Mouse (Mus musculus) MEL (cell line): ENCODE measurements around the gene Glp1r. TPM values are rescaled to one million over a fixed set of nuclear protein-coding genes. Genes with fewer than 3 reads are reported as not detected.

Experiments
- DNase-seq: peaks from one replicate; pipeline ENCODE4 v3.0.0; 2011; ENCODE audit warnings: low read depth, low spot score
- H3K27ac ChIP-seq: 2 replicates; pipeline ENCODE4 v1.5.1; 2012; ENCODE audit warnings: low read depth, mild to moderate bottlenecking, control low read depth, low read length, moderate library complexity; ENCODE audit not compliant: control insufficient read depth
- H3K27me3 ChIP-seq, 2 experiments: fragments of 150-350 bp in 1 of 2; sonication (generic) in 1 of 2; 2 replicates each; pipeline ENCODE4 v1.6.1; 2012; ENCODE audit warnings: low read length in 2 of 2, mild to moderate bottlenecking in 2 of 2, improper control_type of control experiment in 1 of 2, moderate library complexity in 1 of 2; ENCODE audit not compliant: insufficient read depth in 2 of 2, control insufficient read depth in 1 of 2
- H3K36me3 ChIP-seq, 2 experiments: 2 replicates each; pipeline ENCODE4 v1.6.1; 2012 to 2014; ENCODE audit warnings: low read length in 2 of 2, improper control_type of control experiment in 1 of 2, inconsistent platforms in 1 of 2, mild to moderate bottlenecking in 1 of 2; ENCODE audit not compliant: insufficient read depth in 2 of 2, control insufficient read depth in 1 of 2
- H3K4me1 ChIP-seq, 2 experiments: fragments of 150-350 bp in 1 of 2; sonication (generic) in 1 of 2; 2 replicates each; pipeline ENCODE4 v1.6.1; 2012; ENCODE audit warnings: low read length in 2 of 2, improper control_type of control experiment in 1 of 2, mild to moderate bottlenecking in 1 of 2; ENCODE audit not compliant: insufficient read depth in 2 of 2, control insufficient read depth in 1 of 2
- H3K4me3 ChIP-seq, 2 experiments: fragments of 150-350 bp in 1 of 2; sonication (generic) in 1 of 2; 2 replicates each; pipeline ENCODE4 v1.5.1; 2012; ENCODE audit warnings: low read depth in 2 of 2, low read length in 2 of 2, mild to moderate bottlenecking in 2 of 2, moderate library complexity in 2 of 2, control low read depth in 1 of 2, improper control_type of control experiment in 1 of 2; ENCODE audit not compliant: control insufficient read depth in 1 of 2, insufficient read depth in 1 of 2
- H3K79me2 ChIP-seq: 2 replicates; pipeline ENCODE4 v1.6.1; 2012; ENCODE audit warnings: mild to moderate bottlenecking, low read length, moderate library complexity; ENCODE audit not compliant: control insufficient read depth, poor library complexity, insufficient read depth
- H3K9ac ChIP-seq: 2 replicates; pipeline ENCODE4 v1.6.1; 2012; ENCODE audit warnings: low read depth, mild to moderate bottlenecking, control low read depth, low read length, moderate library complexity; ENCODE audit not compliant: control insufficient read depth, poor library complexity, severe bottlenecking
- H3K9me3 ChIP-seq: fragments of 150-350 bp; sonication (generic); replicated peaks from 2 replicates; pipeline ENCODE4 v1.6.1; 2012; ENCODE audit warnings: mild to moderate bottlenecking, low read length, improper control_type of control experiment, moderate library complexity; ENCODE audit not compliant: insufficient read depth
- CHD1 ChIP-seq: IDR thresholded peaks from 2 replicates; pipeline ENCODE4 v1.6.1; 2012; ENCODE audit warnings: low read depth, mild to moderate bottlenecking, inconsistent platforms, low read length, improper control_type of control experiment
- E2F4 ChIP-seq: IDR thresholded peaks from 2 replicates; pipeline ENCODE4 v1.6.1; 2011; ENCODE audit warnings: low read depth, low read length, improper control_type of control experiment, borderline replicate concordance
- ETS1 ChIP-seq: IDR thresholded peaks from 2 replicates; pipeline ENCODE4 v1.6.1; 2012; ENCODE audit warnings: low read depth, mild to moderate bottlenecking, inconsistent platforms, low read length, improper control_type of control experiment, moderate library complexity
- HCFC1 ChIP-seq: IDR thresholded peaks from 2 replicates; pipeline ENCODE4 v1.6.1; 2012; ENCODE audit warnings: low read depth, mild to moderate bottlenecking, inconsistent platforms, low read length, improper control_type of control experiment, moderate library complexity
- MAFK ChIP-seq: IDR thresholded peaks from 2 replicates; pipeline ENCODE4 v1.6.1; 2011; ENCODE audit warnings: low read depth, mild to moderate bottlenecking, low read length, improper control_type of control experiment, borderline replicate concordance
- MAX ChIP-seq: IDR thresholded peaks from 2 replicates; pipeline ENCODE4 v1.6.1; 2011; ENCODE audit warnings: low read length, improper control_type of control experiment
- MXI1 ChIP-seq: IDR thresholded peaks from 2 replicates; pipeline ENCODE4 v1.6.1; 2011; ENCODE audit warnings: mild to moderate bottlenecking, low read depth, low read length, improper control_type of control experiment
- NRF1 ChIP-seq: IDR thresholded peaks from 2 replicates; pipeline ENCODE4 v1.6.1; 2014; ENCODE audit warnings: low read depth, mild to moderate bottlenecking, inconsistent platforms, low read length, improper control_type of control experiment, moderate library complexity; ENCODE audit not compliant: poor library complexity, insufficient read depth, severe bottlenecking
- POLR2A ChIP-seq, 2 experiments: IDR thresholded peaks; 2 replicates each; pipeline ENCODE4 v1.6.1; 2011 to 2012; ENCODE audit warnings: low read length in 2 of 2, mild to moderate bottlenecking in 2 of 2, control low read depth in 1 of 2, improper control_type of control experiment in 1 of 2, low read depth in 1 of 2, moderate library complexity in 1 of 2; ENCODE audit not compliant: control insufficient read depth in 1 of 2, insufficient read depth in 1 of 2, poor library complexity in 1 of 2
- POLR2AphosphoS5 ChIP-seq: IDR thresholded peaks from 2 replicates; pipeline ENCODE4 v1.6.1; 2012; ENCODE audit warnings: low read depth, borderline replicate concordance, mild to moderate bottlenecking, inconsistent platforms, low read length, moderate library complexity, mixed read lengths
- RAD21 ChIP-seq: IDR thresholded peaks from 2 replicates; pipeline ENCODE4 v1.6.1; 2011; ENCODE audit warnings: mild to moderate bottlenecking, low read depth, low read length, improper control_type of control experiment
- SIN3A ChIP-seq: IDR thresholded peaks from 2 replicates; pipeline ENCODE4 v1.6.1; 2012; ENCODE audit warnings: low read length, improper control_type of control experiment, inconsistent platforms
- SMC3 ChIP-seq: IDR thresholded peaks from 2 replicates; pipeline ENCODE4 v1.6.1; 2011; ENCODE audit warnings: low read depth, low read length, improper control_type of control experiment
- TCF12 ChIP-seq: IDR thresholded peaks from 2 replicates; pipeline ENCODE4 v1.6.1; 2014; ENCODE audit warnings: low read depth, mild to moderate bottlenecking, inconsistent platforms, low read length, improper control_type of control experiment, moderate library complexity
- ZMIZ1 ChIP-seq: IDR thresholded peaks from 2 replicates; pipeline ENCODE4 v1.6.1; 2012; ENCODE audit warnings: low read depth, mild to moderate bottlenecking, inconsistent platforms, low read length, improper control_type of control experiment, moderate library complexity
- polyA plus RNA-seq, 2 experiments: library from polyadenylated mRNA; stranded (reverse) in 1 of 2; unstranded in 1 of 2; fragments of >175 nt in 1 of 2; fragments of >200 nt in 1 of 2; gene quantifications; 2 replicates each; pipeline versions ENCODE4 v1.2.1 to v1.2.4; 2012; ENCODE audit warnings: low replicate concordance in 2 of 2, low read depth in 1 of 2; ENCODE audit not compliant: insufficient read length in 2 of 2, insufficient read depth in 1 of 2, missing spikeins in 1 of 2
- total RNA-seq: library from RNA; depleted of rRNA; stranded (reverse); fragments of 300-350 nt; gene quantifications from 2 replicates; pipeline ENCODE4 v1.2.3, GENCODE M21; 2012

Glp1r gene
- total and polyA plus RNA-seq, 3 experiments: 0.04 TPM; not detected in 1

DNA sequence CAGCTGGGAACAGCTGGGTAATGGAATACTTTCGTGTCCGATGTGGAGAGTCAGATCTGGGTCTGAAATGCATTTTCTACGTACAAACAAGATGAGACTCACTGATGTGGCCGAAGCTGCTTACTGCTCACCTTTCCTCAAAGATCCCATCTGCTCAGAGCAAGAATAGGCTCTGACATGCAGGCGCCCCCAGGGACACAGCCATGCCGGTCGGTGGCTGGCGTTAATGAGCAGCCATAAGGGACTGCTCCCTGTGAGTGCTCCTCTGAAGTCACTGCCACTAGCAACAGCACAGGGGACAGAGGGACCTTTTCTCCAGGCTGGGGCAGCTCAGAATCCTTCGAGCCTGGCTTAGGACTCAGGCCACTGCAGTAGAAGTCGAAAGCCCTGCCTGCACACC lies 52.7 kb downstream of the Glp1r start, which contains the start of gene Umodl1:
Gene Umodl1 (plus strand): TSS at position 301 of the 400 bp plus-strand sequence.
- Histone ChIP-seq H3K9me3 (no peaks in the 10 kb centered on the region), H3K27me3 (no peaks in the 10 kb centered on the region), H3K4me3 (no peak within 1 kb of the TSS), H3K36me3 (no peaks in the 10 kb centered on the region), H3K27ac (no peak within 1 kb of the TSS), H3K9ac (no peak within 1 kb of the TSS), H3K79me2 (no peaks in the 10 kb centered on the region)
- DNase-seq: no peak
- TF ChIP-seq CHD1 (no peak), ETS1 (no peak), MXI1 (no peak), E2F4 (no peak), MAFK (no peak)
- TF ChIP-seq, all 39 proteins: peak for 0
- no peaks in the 10 kb centered on the region for H3K4me1 ChIP-seq

DNA sequence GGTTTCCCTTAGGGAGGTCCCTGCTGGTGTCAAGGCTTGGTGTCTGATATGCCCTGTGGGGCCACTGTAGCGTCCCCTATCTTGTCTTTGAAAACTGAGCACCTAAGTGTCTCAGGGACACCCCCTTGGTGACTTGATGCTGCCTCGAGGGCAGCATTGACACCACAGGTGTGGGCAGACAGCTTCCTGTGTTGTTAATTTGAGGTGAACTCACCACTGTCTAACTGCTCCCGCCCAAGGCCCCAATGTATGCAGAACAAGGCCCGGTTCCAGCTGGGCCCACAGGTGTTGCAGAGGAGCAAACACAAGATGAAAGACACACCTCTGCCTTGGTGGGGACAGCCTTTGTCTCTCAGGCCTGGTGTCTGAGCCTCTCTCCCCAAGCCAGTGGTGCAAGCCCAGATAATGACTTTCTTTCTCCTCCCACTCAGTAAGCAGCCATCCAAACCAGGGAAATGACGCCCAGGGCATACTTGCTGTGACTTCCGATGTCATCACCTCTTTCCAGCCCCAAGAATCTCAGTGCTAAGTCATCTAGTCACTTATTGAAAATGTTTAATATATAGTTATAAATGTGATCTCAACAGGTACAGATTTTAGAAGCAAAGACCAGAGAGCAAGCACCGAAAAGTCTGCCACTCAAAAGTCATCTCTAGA lies 60.4 kb downstream of the Glp1r start:
- no peaks in the 10 kb centered on the region for H3K9me3 ChIP-seq
- no peak for DNase-seq
- no peaks in the 10 kb centered on the region for H3K79me2 ChIP-seq
- no peak overlapping the region for H3K4me3 ChIP-seq
- peaks cover 0 to 2% of the 10 kb centered on the region in 2 experiments; a peak in 1 of 4 replicates for H3K27me3 ChIP-seq
- no peaks in the 10 kb centered on the region for H3K36me3 ChIP-seq
- no peak overlapping the region for H3K27ac ChIP-seq
- H3K9ac ChIP-seq: no peak overlapping the region
- no peaks in the 10 kb centered on the region for H3K4me1 ChIP-seq
- TF ChIP-seq SIN3A (no peak), TCF12 (no peak), POLR2A (IDR thresholded peaks at IDR 0.05; ENCODE audit: control insufficient read depth in 1 of 2, insufficient read depth in 1 of 2, low read depth in 1 of 2, low read length in 2 of 2, poor library complexity in 1 of 2) (no peak), NRF1 (no peak), MAX (no peak), SMC3 (no peak), ZMIZ1 (no peak), HCFC1 (no peak), POLR2AphosphoS5 (no peak), RAD21 (no peak)
- TF ChIP-seq, all 39 proteins: peak for 0
